Mouse (Mus musculus): Measurements from ENCODE around the gene Slc1a2. TPM values are rescaled to one million over a fixed set of nuclear protein-coding genes. Genes with fewer than 3 reads are reported as not detected.

Slc1a2 gene
- total RNA-seq (2014; fragmentation: Nextera tagmentation) (not detected in 2 replicates), total RNA-seq (2017) (not detected in 2 replicates)

DNA sequence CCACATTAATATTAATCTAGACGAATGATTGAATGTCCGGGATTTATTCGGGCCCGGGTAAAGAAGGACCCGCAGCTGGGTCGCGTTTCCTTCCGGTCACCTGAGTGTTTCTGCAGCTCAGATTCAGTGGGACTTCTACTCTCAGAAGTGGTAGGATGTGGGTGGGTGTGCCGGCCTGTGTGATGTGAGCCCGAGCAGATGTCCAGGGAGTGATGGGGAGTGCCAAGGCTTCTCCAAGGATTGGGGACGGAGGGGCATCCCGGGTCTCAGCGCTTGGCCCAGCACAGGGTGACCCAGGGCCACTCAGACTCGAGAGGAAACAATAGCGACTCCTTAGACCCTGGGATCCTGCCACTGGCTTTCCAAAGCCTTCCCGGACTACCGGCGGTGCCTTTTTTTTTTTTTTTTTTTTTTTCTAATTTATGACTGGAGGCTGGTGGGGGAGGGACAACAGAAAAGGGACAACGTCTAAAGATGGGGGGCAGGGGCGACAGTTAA is at the start of gene Slc1a2:
TSS of gene Slc1a2 (plus strand) at position 497 of the 498 bp plus-strand sequence.
- no peak for ATAC-seq (replicated peaks; ENCODE audit: low FRiP score, low TSS enrichment, poor library complexity, severe bottlenecking)

DNA sequence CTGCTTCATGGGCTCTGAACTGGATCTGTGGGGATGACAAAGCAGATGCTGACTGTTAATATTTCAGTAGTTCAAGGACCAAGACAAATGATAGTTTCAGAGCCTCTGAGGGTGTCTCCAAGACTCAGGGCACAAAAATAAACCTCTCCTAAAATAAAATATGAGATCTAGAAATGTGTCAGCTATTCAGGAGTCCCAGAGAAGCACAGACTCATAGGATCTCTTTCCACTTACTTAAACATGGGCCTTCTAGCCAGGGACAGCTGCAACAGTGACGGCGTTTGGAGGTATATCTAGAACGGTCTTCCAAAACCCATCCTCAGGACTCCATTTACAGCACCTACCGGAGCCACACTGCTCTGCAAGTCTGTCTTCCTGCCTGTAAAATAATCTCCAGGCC is 48.0 kb upstream of the Slc1a2 start:
- ATAC-seq (replicated peaks; ENCODE audit: low FRiP score, low TSS enrichment, poor library complexity, severe bottlenecking): no peak

DNA sequence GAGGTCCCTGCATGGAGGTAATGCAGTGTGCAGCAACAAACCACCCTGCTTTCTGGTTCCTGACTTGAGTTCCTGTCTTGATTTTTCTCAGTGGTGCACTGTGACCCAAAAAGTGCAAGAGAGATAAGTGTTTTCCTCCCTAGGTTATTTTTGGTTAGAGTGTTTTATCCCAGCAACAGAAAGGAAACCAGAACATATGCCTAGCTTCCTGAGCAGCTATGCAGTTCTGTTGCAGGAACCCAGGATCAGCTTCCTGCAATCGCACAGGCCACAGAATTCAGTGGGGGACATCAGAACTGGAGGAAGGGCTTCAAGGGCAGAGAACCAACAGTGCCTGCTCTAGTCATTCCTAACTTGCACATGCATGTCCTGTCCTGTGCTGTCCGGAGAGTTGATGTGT is 41.8 kb upstream of the Slc1a2 start:
- ATAC-seq (replicated peaks; ENCODE audit: low FRiP score, low TSS enrichment, poor library complexity, severe bottlenecking): no peak

DNA sequence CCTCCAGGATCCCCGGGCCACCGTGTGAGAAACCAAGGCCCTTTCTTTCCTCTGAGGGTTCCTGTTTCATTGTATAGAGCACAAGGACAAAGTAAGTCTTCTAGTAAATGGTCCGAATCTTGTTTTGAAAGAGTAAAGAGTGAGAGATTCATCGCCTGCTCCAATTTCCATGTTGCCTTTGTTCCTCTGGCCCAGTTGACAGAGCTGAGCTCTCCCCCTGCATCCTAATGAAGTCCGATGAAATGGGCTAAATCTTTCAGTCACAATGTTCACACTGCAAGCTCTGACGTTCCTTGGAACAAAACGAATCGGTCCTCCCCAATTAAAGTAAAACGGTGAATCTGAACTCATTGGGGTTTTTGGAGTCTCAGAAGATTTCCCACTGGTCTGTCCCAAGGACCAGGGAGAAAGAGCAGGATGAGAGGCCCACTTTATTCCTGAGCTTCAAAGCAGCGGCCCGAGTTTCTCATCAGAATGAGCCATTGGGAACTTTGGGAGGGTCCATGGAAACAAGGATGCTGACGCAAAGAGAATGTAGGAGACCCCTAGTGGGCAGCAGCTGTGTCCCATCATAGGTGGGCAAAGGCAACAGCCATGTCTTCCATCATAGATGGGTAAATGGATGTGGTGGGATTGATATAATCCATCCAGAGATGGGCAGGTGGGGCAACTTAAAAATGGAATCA is 37.6 kb upstream of the Slc1a2 start:
- no peak for ATAC-seq (replicated peaks; ENCODE audit: low FRiP score, low TSS enrichment, poor library complexity, severe bottlenecking)

DNA sequence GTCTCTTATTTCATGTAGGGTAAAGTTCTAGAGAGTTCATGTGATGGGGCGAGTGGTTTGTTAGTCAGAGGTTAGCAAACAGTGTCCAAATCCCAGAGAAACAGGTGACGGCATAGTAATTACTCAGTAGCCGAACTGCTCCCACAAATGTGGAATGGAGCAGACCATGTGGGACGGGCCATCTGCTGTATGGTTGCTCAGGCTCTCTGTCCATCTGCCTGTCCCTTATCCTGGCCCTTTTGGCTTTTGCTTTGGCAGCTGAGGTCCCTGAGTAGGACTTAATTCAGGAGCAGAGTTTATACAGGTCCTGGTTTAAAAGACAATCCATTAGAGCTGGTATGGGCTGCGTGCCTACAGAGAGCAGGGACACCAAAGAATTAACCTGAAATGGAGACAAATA is 36.3 kb upstream of the Slc1a2 start:
- ATAC-seq (replicated peaks; ENCODE audit: low FRiP score, low TSS enrichment, poor library complexity, severe bottlenecking): no peak

DNA sequence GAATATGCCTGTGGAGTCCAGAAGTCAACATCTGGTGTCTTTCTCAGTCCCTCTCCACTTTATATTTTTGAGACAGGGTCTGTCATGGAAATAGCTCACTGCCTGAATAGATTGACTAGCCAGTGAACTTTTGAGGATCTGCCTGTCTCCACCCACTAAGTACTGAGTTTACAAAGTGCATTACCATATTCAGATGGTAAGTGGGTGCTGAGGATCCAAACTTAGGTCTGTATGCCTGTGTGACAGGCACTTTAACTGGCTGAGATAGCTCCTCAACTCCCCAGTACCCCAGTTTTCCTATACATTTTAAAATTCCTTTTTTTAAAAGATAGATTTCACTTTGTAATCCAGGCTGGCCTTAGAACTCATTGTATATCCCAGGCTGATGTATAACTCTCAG is 35.5 kb upstream of the Slc1a2 start:
- ATAC-seq (replicated peaks; ENCODE audit: low FRiP score, low TSS enrichment, poor library complexity, severe bottlenecking): no peak

DNA sequence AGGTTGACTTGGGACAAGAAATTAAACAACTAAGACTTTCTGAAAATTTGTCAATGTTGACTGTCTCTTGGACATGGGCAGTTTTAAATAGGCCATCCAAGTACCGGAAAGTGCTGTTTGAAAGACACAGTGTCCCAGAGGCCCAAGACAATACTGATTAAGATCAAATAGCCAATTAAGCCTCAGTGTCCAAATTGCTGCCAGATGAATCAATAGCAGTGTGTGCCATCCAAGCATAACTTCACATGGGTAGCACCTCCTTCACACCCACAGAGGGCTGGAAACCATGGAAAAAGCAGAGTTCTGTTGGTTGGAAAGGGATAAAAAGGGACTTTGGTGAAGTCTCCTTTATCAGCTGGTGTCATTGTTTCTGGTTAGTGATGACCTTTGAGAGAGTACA is 33.9 kb upstream of the Slc1a2 start:
- ATAC-seq (replicated peaks; ENCODE audit: low FRiP score, low TSS enrichment, poor library complexity, severe bottlenecking): no peak

DNA sequence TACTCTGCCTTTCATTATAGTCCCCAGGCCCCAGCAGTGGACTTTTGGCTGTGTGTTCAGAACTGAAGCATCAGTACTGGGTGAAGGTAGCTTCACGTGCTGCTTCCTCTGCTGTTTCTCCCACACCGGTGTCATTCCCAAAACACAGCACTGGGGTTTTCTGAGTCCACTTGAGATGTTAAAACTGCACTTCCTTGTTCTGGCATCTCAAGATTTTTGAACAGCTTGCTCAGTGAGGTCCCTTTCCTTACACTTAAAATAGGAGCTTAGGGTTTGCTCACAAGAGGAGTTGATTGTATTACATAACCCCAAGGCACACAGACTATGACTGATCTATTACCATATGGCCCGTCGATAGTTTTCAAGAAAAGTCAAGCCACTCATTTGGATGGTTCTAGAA is 26.1 kb upstream of the Slc1a2 start:
- ATAC-seq (replicated peaks; ENCODE audit: low FRiP score, low TSS enrichment, poor library complexity, severe bottlenecking): no peak

DNA sequence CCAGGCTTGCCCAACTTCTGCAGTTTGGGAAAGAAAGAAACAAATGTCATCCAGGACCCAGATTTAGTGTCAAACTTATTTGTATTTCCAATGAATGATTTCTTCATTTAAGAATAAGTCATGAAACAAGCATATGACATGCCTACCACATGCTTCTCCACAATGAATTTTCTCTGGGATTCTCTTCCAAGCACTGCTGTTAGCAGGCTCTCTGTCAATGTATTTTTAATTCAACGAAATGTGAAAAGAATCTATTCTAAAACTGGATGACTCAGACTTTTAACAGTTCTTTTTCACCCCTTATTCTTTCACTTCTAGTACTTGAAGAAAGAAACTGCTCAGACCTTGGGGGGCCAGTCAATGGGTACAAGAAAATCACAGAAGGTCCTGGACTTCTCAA is 24.4 kb upstream of the Slc1a2 start:
- no peak for ATAC-seq (replicated peaks; ENCODE audit: low FRiP score, low TSS enrichment, poor library complexity, severe bottlenecking)

DNA sequence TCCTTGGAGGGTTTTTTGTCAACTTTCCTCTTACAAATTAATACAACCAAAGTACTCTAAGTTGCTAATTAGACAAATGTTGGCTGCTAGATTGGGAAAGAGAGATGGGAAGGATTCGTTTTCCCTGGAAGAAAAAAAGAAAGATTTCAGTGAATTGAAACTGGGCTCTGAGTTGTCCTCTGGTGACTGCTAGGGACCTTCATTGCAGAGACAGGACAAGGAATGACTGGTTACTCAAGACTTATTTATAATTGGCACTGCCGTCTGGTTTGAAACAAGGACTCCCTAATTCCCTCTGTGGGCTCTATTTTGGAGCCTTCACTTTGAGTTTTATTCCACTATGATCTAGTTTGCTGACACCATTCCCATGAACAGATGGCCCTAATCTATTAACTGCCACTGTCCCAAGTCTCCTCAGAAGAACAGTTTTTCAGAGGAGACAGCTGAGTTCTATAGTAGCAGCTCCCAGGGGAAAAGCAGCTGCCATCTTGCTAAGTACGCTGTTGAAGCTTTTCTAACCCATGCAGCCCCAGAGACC is 22.9 kb upstream of the Slc1a2 start:
- no peak for ATAC-seq (replicated peaks; ENCODE audit: low FRiP score, low TSS enrichment, poor library complexity, severe bottlenecking)

DNA sequence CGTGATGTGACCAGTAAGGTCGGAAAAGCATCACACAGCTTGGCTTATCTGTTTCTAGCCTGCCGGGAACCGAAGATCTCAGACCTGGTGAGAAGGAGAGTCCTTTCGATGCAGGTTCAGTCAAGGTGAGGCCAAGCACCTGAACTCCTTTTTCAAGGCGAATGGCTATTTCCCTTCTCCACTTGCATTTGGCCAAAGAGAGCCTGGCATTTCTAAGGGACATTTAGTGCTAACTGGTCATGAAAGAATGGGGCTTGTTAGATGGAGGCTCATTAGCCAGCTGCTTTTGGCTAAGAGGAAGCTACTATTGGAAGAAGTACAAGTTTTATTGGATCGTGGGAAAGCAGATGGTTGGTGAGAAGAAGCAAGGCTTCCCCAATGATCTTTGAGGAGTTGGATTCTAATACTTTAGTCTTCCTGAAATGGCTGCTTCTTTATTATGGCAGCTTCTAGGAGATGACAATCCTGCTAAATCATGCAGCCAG is 22.3 kb upstream of the Slc1a2 start:
- ATAC-seq (replicated peaks; ENCODE audit: low FRiP score, low TSS enrichment, poor library complexity, severe bottlenecking): no peak

DNA sequence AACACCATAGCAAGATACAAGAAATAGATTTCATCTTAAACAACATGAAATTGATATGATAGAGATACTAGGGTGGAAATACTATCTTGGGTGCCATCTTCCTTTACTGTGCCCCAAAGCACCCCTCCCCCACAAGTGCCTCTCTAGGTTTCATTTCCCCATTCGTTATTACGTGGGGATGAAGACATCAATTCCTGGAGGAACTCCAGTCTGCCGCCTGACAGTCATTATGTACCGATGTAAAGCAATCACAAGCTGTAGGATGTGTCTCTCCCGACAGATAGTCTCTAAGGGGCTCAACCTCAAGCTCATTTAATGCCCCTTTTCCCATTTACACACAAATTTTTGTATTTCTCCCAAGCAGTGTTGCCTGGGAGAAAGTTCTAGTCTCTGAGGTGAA is 20.3 kb upstream of the Slc1a2 start:
- ATAC-seq (replicated peaks; ENCODE audit: low FRiP score, low TSS enrichment, poor library complexity, severe bottlenecking): no peak

DNA sequence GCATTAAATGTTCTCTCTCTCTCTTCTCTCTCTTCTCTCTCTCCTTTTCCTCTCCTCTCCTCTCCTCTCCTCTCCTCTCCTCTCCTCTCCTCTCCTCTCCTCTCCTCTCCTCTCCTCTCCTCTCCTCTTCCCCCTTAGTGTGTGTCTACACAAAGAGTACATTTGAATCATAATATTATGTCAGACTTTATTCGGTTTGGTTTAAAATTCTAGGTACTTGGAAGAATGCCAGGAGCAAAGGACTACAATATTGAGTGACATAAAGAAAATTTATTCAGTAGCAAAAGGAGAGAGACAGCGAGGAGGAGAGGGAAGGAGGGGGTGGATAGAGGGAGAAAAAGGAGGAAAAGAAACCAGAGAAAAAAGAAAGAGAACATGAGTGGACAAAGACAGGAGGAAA is 19.8 kb upstream of the Slc1a2 start:
- ATAC-seq (replicated peaks; ENCODE audit: low FRiP score, low TSS enrichment, poor library complexity, severe bottlenecking): no peak

DNA sequence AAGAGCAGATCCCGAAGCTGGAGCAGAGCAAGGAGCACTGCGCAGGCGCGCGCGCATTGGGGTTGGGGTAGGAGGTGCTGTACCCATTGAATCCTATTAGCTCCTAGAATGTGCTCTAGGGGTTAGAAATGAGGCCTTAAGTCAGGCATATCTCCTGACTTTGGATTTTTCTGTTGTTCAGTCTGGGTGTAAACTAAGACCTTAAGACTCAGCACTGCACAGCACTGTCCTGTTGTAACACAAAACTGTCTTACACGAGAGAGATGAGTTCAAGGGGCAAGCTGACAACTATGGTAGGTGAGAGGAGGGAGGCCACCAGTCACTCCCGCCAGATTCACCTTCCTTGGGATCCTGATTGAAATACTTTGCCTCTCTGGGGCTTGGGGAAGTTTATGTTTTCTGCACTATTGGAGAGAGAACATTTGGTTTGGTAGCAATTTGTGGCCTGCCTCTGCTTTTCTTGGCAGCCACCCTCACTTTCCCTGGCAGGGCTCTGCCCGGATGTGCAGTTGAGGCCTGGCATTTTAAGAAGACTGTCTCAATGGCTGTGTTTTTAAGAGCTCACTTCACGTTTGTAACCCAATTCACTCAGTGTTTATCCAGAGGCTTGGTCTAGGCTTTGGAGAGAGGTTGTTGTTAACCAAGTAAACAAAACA is 9.5 kb upstream of the Slc1a2 start:
- ATAC-seq (replicated peaks; ENCODE audit: low FRiP score, low TSS enrichment, poor library complexity, severe bottlenecking): no peak

DNA sequence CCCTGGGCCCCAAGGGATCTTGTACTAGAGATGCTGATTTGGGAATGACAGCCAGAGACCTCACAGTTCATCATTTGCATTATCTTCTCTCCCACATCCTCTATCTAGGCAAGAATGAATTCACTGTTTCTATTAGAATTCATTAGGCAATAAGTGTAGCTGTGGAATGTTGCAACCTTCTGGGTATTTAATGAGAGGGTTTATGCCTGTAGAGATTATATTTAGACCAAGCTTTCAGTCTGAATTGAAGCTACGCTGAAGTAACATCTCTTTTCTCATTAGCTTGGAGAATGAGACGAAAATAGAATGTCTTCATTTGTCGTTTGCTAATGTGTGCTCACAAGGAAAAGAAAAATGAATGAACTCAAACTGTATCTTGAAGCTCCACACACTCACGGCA is 8.1 kb upstream of the Slc1a2 start:
- no peak for ATAC-seq (replicated peaks; ENCODE audit: low FRiP score, low TSS enrichment, poor library complexity, severe bottlenecking)

DNA sequence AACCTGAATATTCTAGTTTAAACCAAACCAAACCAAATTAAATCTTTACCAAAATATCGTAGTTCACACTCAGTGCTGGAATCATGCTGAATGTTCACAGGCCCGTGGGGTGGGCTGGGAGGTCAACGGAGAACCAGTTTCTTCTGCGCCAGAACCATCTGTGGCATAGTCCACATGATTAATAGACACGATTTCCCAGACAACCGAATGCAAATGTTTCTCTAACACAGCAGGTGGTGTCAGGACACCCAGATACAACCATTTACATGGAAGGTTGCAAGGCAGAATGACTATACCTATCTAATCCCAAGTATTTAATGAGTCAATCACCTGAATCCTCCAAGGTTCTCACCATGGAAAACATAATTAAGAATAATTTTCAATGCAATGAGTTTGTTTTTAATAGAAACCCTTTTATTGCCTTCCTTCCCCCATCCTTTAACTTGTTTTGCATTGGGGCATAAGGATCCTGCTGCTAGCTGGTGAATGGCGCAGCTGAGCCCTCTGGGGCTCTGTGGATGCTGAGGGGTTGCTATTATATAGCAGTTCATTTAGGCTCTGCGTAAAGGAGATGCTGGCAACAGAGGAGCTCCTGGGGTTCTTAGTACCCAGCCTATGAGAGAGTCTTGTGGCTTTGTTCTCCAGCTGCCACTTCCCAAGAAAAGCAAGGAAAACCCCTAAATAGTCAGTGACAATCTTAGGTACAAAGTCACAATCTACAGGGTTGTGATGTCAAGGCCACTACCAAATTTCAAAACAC is 2.3 kb upstream of the Slc1a2 start:
- ATAC-seq (replicated peaks; ENCODE audit: low FRiP score, low TSS enrichment, poor library complexity, severe bottlenecking): no peak

DNA sequence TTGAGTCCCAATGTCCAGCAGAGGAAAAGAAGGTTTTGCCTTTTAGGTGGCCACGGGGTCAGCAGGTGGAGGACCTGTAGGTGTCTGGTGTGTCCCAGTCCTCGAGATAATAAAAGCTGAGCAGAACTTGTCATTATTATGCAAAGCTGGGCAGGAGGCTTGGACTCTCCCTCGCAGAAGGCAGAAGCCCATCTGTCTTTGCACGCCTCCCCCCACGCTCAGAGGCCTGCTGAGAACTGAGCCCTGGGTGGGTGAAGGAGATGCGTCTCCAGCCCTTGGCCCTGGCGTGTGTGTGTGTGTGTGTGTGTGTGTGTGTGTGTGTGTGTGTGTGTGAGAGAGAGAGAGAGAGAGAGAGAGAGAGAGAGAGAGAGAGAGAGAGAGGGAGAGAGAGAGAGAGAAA is 733 bp upstream of the Slc1a2 start:
- no peak for ATAC-seq (replicated peaks; ENCODE audit: low FRiP score, low TSS enrichment, poor library complexity, severe bottlenecking)

DNA sequence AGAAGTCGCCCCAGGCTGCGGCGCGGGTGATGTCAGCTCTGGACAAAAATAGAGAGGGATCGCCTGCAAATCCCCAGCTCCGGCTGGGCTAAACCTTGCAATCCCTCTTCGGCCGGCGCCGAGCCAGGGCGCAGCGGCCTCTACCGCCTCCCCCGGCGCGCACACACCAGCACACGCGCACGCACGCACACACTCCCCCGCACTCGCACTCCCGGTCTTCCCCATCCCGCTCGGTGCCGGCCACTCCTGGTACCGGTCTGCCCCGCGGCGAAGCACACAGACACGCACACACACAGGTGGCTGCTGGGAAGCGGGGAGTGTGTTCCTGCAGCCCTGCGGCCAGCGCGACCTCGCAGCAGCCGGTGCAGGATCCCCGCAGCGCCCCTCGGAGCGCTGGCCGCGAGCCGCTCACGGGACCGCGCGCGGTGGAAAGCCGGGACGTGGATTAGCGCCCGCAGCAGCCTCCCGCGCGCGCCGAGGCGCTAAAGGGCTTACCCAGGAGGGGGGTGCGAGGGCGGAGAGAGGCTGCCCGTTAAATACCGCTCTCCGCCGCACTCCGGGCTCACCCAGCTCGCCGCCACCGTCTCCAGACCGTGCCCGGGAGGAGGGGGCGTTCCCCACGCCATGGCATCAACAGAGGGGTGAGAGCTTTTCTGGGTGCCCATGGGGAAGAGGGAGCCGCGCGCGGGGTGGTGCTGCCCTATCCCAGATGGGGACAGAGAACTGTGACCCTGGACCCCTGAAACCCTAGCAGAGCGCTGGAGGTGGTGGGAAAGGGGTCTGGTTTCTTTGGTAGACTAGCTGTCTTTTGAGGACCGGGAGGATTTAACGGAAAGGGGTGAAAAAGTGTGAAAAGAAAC is 432 bp downstream of the Slc1a2 start:
- no peak for ATAC-seq (replicated peaks; ENCODE audit: low FRiP score, low TSS enrichment, poor library complexity, severe bottlenecking)

DNA sequence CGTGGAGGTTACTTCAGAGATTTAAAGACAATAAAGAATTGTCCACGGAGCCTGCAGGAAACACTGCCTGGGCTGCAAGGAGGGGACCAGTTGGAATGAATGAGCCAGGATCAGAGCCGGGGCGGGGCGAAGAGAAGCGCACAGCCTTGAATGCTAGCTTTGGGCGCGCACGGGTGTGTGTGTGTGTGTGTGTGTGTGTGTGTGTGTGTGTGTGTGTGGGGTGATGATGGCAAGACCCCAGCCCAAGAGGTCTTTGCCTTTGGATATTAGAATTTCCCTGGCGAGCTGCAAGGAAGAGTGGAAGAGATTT is 1.0 kb downstream of the Slc1a2 start:
- no peak for ATAC-seq (replicated peaks; ENCODE audit: low FRiP score, low TSS enrichment, poor library complexity, severe bottlenecking)

Measured in megakaryocyte-erythroid progenitor cell, adult 5-6 weeks (primary cell).